Mouse (Mus musculus) kidney, postnatal 4 days (tissue): ENCODE results near the gene Atp6v0e.

Experiments used
- DNase-seq, 2 experiments: peaks; one replicate each; pipeline ENCODE4 v3.0.0; 2021; ENCODE audit warnings: mixed read lengths in 2 of 2

The Atp6v0e gene

DNA sequence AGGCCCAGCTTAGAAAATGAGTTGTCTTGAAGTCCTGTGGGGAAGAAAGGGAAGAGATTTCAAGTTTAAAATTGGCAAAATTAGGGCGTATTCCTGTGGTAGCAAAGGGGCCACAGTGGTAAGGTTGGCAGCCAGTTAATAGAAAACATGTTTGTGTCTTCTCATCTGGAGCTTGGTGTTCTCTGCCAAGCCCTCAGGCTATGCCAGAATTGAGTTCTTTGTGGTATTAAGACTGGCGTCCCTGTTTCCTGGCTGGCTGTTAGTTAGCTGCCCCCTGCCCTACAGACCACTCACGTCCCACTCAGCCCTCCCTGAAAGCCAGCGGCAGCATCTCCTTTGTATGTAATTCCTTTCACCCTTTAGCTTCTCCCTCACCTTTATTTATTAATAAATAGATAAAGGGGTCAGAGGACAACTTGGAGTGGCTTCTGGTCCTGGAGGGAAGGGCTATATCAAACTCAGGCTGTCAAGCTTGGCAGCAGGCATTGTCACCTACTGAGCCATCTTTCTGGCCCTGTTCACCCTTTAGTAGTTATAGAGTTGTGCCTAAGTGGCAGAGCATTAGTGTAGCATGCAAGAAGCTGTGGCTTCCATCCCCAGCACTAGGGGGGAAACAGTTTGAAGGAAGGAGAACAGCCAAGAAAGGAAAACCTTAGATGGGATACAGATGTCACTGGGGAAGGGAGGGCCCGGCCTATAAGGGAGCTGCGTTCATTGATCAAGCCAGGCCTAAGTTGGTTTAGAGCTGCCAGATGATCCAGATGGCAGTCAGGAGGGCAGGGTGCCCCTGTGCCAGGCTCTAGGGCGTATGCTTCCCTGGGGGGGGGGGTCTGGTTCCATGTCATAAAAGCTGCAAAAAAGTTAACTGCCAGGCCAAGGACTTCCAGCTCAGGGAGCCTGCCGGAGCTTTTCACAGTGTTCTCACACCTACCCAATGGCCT is 26.0 kb downstream of the Atp6v0e start:
- DNase-seq = no peak

DNA sequence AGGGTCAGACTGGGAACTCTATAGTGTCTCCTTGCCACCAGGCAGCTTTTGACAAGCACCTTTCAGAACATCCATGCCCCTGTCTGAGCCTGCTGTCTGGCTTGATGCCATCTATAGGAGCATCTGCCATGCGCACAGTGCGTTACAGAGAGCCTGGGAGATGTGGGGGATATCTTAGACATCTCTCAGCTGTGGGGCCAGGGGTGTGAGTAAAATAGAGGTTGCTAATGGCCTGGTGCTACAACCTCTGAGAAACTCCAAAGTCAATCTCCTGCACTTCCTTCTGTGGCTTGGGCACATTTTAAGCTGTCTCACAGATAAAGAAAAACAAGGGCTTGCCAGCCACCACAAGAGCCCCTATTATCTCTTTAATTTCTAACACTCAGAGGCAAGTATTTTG is 26.8 kb downstream of the Atp6v0e start:
- DNase-seq = no peak

- DNase-seq = no peak
Measured at GRCm38 (mm10) chr17:26690236-26690635, 27.2 kb downstream of the Atp6v0e start.

DNA sequence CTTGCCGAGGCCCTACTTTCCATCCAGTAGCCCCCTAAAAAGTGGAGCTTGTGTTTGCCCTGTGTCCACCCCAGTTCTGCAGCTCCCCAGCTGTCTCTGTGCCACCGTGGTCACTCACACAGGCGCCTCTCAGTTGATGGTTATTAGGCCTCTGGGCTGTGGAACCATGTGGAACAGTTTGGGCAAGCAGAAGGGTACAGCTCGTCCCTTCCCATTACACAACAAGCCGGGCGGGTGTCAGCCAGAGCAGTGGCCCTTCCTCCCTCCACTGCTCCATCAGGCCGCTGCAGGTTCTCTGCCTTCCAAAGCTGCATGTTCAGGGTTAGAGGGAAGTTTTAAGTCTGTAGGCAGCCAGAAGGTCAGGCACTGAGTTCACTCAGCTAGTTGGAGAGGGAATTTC is 28.1 kb downstream of the Atp6v0e start:
- no peak for DNase-seq

DNA sequence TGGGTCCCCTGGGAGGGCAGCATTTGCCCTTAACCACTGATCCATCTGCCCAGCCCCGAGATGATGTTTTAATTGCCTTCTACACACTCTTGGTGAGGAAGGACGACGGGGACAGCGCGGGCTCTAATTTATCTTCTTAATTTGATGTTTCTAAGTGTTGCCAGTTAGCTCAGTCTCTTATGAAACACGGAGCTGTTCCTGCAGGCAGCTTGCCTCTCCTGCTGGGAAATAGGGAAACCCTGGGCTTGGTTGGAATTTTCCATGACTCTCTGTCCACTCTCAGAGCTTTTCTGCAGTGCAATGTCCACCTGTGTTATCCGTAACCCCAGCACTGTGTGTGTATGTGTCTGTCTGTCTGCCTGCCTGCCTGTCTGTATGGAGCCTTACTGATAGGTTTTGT is 30.4 kb downstream of the Atp6v0e start:
- no peak for DNase-seq

DNA sequence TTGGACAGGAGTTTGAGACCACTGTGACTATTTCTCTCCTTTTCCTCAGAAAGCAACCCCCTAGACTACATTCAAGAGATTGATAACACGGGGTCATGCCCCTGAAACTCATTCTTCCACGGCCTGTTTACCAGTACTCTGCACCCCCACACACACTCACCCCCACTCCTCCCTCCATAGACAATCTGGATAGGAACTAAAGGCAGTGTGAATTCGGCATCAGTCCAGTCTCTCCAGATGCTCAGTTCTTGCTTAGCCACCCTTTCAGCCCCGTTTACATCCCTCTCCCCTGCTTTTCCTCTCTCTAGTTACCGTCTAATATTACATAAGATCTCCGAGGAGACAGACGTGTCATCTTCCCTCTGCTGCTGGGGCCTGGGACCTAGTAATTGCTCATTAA is 31.1 kb downstream of the Atp6v0e start:
- DNase-seq = no peak

DNA sequence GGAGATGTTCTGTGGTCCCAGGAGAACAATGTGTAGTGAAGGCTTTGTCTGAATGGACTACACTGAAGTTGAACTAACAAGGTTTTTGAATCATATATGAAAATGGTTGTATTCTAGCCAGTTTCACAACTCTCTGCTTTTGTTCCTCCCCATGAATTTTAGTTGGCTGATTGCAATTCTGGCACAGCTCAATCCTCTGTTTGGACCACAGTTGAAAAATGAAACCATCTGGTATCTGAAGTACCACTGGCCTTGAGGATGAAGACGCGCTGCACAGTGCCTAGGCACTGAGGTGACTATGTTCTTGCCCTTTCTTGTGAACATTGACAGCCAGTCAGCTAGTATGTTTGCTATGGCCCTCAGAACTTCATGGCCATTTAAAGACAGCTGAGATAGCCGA is 32.2 kb downstream of the Atp6v0e start:
- no peak for DNase-seq

DNA sequence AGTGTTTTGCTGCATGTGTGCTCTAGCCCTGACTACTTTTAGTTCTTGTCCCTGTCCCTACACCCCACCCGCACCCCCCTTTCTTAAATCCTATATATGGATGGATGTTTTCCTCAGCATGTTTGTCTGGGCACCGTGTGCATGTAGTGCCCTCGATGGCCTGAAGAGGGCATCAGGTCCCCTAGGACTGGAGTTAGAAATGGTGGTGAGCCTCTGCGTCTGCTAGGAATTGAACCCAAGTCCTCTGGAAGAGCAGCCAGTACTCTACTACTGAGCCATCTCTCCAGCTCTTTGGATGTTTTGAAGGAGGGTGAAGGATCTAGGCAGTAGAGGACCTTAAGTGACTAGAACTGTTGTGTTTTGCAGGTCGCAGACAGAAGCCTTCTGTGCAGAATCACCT is 35.8 kb downstream of the Atp6v0e start:
- peak in 1 of 2 experiments; percentile 20 for DNase-seq

DNA sequence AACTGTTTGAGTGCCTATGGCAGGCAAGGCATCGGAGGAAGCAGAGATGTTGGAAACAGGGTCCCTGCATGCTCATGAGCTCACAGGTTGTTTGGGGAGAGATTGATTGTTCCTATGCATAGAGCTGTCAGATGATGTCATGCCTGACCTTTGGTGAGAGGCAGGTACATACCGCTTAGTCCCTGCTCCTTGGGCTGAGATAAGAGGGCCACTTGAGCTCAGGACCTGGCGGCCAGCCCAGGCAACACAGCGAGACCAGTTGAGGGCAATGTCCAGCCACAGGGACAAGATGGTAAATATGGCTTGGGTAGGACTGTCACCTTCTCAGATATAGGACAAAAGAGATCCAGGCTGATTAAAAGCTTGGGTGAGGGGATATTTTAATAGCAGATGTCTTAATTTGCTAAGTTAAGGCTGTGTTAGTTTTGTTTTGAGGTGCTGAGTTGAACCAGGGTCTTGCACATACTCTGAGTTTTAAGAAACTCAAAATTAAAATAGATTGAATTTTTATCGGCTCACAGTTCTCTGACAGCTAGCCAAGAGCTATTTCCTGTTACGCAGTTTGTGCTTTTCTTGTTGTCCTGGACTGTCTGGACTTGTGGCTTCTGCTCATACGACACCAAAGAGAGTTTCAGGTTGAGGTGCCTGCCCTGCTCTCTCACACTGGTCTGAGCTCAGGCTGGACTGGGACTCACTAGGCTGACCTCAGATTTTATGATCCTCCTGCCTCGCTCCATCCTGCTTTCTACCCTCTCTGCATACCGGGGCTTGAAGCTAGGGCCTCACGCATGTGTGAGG is 37.0 kb downstream of the Atp6v0e start:
- DNase-seq = no peak

DNA sequence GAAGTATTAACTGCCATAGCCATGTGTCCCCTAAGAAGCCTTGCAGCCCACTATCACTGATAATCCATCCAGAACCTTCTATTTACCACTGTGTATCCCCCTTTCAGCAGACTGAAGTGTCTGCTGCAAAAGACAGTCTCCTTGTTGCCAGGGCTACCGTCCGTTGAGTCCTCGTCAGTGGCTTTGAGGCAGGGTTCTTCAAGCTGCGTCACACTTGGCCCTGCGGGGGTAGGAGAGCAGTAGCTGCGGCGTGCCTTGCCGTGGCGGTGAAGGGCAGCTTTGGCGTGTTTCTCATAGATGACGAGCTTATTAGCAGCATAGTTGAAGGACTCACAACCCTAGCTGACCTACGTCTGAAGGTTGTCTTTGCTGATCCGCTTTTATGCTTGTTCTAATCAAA is 38.5 kb downstream of the Atp6v0e start:
- DNase-seq = no peak

DNA sequence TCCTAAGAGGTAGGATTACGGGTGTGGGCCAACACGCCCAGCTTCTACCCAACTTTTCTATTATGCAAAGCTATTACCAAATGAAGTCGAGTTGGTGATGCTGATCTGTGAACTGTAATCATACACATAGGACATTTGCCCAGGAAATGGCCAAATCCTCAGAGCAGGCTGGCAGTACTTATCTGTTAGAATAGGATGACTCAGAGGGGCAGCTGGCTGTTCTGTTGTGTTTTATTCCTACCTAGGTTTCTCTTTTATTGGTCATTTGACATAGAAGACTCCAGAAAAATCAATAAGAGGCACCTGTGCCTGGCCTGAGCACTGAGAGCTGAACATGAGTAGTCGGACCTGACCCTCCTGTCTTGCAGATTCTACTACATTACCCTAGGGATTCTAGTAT is 39.6 kb downstream of the Atp6v0e start:
- DNase-seq = no peak

- DNase-seq = no peak
Measured at GRCm38 (mm10) chr17:26703671-26704070, 40.6 kb downstream of the Atp6v0e start.

DNA sequence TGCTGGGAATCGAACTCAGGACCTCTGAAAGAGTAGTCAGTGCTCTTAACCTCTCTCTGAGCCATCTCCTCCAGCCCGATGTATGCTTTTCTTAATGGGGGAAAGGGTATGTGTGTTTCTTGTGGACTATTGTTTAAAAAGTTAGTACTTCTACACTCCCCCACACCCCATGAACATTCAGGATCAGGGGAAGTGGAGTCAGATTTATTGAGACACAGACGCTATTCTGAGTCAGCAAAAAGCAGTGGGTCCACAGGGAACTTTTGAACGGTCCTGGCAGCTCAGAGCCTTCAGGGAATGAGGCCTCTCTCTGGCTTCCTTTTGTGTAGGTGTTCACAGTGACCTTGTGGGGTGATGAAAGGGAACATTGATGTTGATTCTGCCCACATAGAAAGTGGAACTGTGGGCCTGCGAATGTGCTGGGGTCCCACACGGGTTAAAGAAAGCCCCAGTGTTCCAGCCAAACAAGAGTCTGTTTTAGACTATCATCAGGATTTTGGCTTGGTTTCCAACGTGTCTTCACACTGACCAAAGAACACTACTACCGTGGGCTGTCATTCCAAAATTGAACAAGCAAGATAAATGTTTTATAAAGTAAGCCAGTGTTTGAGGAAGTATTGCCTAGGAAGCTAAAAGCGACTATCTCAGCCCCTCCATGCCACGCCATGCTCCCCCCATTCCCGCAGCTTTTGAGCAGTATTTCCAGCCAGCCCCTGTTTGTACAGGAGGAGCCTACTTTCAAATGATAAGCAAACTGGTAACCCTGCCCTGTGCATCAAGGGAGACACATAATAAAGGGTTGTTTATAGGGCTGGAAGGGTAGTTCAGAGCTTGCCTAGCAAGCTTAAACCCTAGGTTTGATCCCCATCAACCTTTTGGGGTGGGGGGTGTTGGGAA is 42.7 kb downstream of the Atp6v0e start:
- DNase-seq = no peak

- no peak for DNase-seq
Measured at GRCm38 (mm10) chr17:26707066-26707465, 44.0 kb downstream of the Atp6v0e start.

DNA sequence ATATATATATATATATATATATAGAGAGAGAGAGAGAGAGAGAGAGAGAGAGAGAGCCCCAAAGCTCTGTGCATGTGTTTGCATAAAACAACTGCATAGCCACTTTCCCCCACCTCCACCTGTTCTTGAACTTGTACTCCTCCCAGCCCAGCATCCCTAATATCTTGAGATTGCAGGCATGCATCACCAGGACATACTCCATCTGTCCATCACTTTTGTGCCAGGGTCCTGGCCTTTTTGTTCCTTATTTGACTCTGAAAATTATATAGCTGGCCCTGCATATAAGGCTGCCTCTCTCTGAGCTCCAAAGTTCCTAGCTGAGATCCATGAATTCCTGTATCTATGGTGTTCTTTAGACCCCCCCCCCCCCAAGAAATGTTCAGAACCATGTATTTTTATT is 45.5 kb downstream of the Atp6v0e start:
- DNase-seq = no peak

DNA sequence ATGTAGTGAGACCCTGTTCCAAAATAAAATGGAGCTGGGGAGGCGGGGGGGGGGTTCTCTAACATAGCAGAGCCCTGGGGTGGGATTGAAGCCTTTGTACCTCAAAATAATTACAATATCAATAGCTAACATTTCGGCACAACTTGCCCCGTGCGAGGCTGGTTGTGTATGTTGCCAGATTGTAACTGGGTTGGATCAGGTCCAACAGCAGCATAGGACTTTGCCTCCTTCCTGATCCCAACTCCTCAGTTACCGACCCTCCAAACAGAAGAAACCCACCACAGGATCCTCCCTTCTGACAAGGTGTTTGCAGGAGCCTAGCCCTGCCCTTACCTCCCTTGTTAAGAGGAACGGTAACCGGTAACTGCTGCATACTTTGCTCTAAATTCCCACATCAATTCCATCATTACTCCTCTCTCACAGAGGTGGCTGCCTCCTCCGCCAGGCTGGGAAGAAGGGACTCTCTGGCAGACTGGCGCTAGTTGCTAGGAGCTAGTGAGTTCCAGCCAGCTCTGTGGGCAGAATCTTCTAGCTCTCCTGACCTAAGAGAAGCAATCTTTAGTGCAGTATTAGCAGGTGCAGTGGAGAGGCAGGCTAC is 46.1 kb downstream of the Atp6v0e start:
- peak in 1 of 2 experiments; percentile 9 for DNase-seq

DNA sequence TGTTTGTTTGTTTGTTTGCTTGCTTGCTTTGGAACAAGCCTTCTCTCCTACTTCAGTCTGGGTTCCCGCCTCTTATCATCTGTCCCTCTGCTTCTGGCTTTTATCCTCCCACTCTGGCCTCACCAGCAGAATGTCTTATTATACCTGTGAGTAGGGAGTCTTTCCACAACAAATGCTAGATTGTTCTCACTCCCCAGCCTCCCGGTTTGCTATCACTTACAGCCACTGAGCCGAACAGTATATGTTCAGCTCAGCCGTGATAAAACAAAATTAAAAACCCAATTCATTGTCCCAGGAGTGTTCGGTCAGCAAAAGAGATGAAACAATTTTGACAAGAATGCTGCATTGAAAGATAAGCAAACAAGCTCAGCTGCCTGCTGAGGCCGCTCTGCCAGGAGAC is 47.0 kb downstream of the Atp6v0e start:
- DNase-seq = no peak

GRCm38 (mm10) chr17:26715271-26715758 is 52.3 kb downstream of the Atp6v0e start, which contains the start of gene Crebrf:
Crebrf (plus strand) TSS chr17:26715650.
- peak; percentile 99 to 100 for DNase-seq

- peak; percentile 95 to 98 for DNase-seq
Measured at GRCm38 (mm10) chr17:26715916-26716717, 53.1 kb downstream of the Atp6v0e start.

DNA sequence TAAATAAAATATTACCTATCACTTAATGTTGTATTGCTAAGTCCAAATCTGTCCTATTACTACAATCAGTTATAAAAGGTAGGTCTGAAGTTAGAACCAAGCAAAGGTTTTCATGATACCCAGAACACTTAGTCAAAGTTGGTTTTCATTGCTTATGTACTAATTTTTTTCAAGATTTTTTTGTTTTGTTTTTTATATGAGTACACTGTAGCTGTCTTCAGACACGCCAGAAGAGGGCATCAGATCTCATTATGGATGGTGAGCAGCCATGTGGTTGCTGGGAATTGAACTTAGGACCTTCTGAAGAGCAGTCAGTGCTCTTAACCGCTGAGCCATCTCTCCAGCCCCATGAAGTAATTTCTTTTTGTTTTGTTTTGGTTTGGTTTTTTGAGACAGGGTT is 54.8 kb downstream of the Atp6v0e start:
- no peak for DNase-seq

DNA sequence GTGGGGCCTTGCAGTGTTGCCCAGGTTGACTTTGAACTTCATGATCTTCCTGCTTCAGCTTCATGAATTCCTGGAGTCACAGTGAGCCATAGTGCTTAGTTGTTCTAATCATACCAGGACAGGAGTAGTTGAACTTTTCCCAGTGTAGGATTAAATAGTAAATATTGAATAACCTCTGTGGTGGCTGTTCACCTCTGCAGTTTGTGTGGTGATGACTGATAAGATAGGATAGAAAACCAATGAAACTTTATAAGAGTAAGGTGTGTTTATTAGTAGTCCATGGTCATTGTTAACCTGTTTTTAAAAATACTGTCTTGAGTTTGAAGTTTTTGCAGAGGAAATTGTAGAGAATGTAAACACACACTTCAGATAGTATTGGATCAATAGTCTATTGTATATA is 56.4 kb downstream of the Atp6v0e start:
- no peak for DNase-seq
